Mouse (Mus musculus) embryonic facial prominence, embryonic 10.5 days (tissue): Measurements from ENCODE around the gene Prpsap1. TPM values are rescaled to one million over a fixed set of nuclear protein-coding genes. Genes with fewer than 3 reads are reported as not detected.
"Not testable (repeated sequence)": the region's sequence is repeated elsewhere in the genome, so short reads cannot be mapped to it uniquely, and the experiment has no call there.

Source experiments
- DNase-seq: peaks from one replicate; pipeline ENCODE4 v3.0.0-alpha.2; 2017; ENCODE audit warnings: low spot score
- H3K27ac ChIP-seq: fragments of 300-500 bp; sonication (generic); replicated peaks from 2 replicates; pipeline ENCODE4 v1.5.1; 2016; ENCODE audit warnings: mild to moderate bottlenecking
- H3K27me3 ChIP-seq: fragments of 300-500 bp; sonication (generic); replicated peaks from 2 replicates; pipeline ENCODE4 v1.6.1; 2016; ENCODE audit warnings: low read depth, mild to moderate bottlenecking; ENCODE audit not compliant: poor library complexity, severe bottlenecking
- H3K36me3 ChIP-seq: fragments of 300-500 bp; sonication (generic); replicated peaks from 2 replicates; pipeline ENCODE4 v1.6.1; 2016; ENCODE audit warnings: mild to moderate bottlenecking, moderate library complexity
- H3K4me1 ChIP-seq: fragments of 300-500 bp; sonication (generic); 2 replicates; pipeline ENCODE4 v1.6.1; 2016
- H3K4me3 ChIP-seq: fragments of 300-500 bp; sonication (generic); 2 replicates; pipeline ENCODE4 v1.5.1; 2016; ENCODE audit warnings: mild to moderate bottlenecking, moderate library complexity
- H3K9me3 ChIP-seq: fragments of 300-500 bp; sonication (generic); 2 replicates; pipeline ENCODE4 v1.6.1; 2016; ENCODE audit warnings: mild to moderate bottlenecking
- WGBS: fragments of 180-500 bp; shearing (Covaris S2); methylation state at CpG from one replicate; pipeline ENCODE4 v1.1.7; 2016; 5-methylcytosine and 5-hydroxymethylcytosine counted together
- polyA plus RNA-seq: library from polyadenylated mRNA; unstranded; fragments of >200 nt; fragmentation: Nextera tagmentation; extraction: Ambion mirVana; gene quantifications from 2 replicates; pipeline ENCODE4 v1.2.1, GENCODE M21; 2016

Prpsap1 gene
- polyA plus RNA-seq, 1 experiment from 2014 or later = 233 TPM

DNA sequence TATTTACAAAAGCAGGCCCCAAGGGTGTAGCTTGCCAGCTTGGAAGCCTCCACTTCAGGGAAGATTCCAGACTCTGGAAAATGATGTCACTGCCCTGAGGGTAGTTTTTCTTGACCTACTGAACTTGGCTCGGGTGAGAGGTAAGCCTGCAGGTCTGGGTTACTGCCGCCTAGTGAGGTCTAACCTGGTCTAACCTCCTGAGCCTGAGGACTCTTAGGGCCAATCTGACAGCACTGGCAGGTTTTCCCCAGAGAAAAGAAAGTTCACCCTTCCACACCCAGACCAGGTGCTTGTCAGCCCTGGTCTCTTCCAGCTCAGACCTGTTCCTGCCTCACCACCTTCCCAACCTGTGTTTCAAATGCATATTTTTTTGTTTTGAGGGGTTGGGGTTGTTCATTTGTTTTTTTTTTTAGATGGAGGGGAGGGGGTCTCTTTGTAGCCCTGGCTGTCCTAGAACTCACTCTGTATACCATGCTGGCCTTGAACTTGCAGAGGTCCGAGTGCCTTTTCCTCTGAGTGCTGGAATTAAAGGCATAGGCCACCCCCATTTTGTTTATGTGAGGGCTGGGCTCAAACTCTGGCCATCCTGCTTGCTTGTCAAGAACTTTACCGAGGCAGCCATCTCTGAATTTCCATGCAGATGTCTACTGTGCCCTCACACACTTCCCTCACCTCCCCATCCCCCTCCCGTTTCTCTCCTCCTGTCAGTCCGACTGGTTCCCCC, 67.0 kb downstream of the Prpsap1 start:
- Histone ChIP-seq H3K4me1 (peaks cover 32% of the 10 kb centered on the region), H3K27me3 (peaks cover 13% of the 10 kb centered on the region; the same call in 1 of the 2 replicates), H3K4me3 (no peak overlapping the region), H3K9me3 (no peaks in the 10 kb centered on the region), H3K36me3 (no peaks in the 10 kb centered on the region), H3K27ac (no peak overlapping the region)
- DNase-seq = no peak
- 73% methylated on average over 6 of the region's 6 CpGs for WGBS

- H3K9me3 ChIP-seq, H3K36me3 ChIP-seq: not testable (repeated sequence)
These were observed 67.7 kb downstream of the Prpsap1 start for GRCm38 (mm10) chr11:116426328-116426727.

GRCm38 (mm10) chr11:116424621-116425407, 69.2 kb downstream of the Prpsap1 start:
- Histone ChIP-seq H3K27me3 (no peaks in the 10 kb centered on the region), H3K36me3 (no peaks in the 10 kb centered on the region), H3K4me1 (peaks cover 36% of the 10 kb centered on the region), H3K9me3 (no peaks in the 10 kb centered on the region), H3K27ac (no peak overlapping the region), H3K4me3 (no peak overlapping the region)
- DNase-seq = no peak
- WGBS = 53% methylated on average over 8 of the region's 8 CpGs

More at GRCm38 (mm10) chr11:116426328-116426727, 67.7 kb downstream of the Prpsap1 start:
- DNase-seq, H3K27ac ChIP-seq, H3K27me3 ChIP-seq, H3K4me3 ChIP-seq: not testable (repeated sequence)
- WGBS = 88% methylated on average over 11 of the region's 11 CpGs
- H3K4me1 ChIP-seq = peaks cover 30% of the 10 kb centered on the region

GRCm38 (mm10) chr11:116423782-116424620, 70.0 kb downstream of the Prpsap1 start:
- H3K9me3 ChIP-seq = no peaks in the 10 kb centered on the region
- no peak overlapping the region for H3K4me3 ChIP-seq
- WGBS = 84% methylated on average over 10 of the region's 10 CpGs
- no peak overlapping the region for H3K27ac ChIP-seq
- H3K27me3 ChIP-seq = no peaks in the 10 kb centered on the region
- DNase-seq = no peak
- peaks cover 30% of the 10 kb centered on the region for H3K4me1 ChIP-seq
- no peaks in the 10 kb centered on the region for H3K36me3 ChIP-seq

- Histone ChIP-seq H3K9me3 (no peaks in the 10 kb centered on the region), H3K27me3 (no peaks in the 10 kb centered on the region), H3K27ac (no peak overlapping the region), H3K4me1 (peaks cover 35% of the 10 kb centered on the region), H3K36me3 (no peaks in the 10 kb centered on the region), H3K4me3 (no peak overlapping the region)
- 85% methylated on average over 6 of the region's 6 CpGs for WGBS
- DNase-seq = no peak
These were observed 70.8 kb downstream of the Prpsap1 start for GRCm38 (mm10) chr11:116423214-116423613.

- no peak for DNase-seq
- 86% methylated on average over 2 of the region's 2 CpGs for WGBS
These were observed 71.4 kb downstream of the Prpsap1 start for GRCm38 (mm10) chr11:116422562-116422961.

DNA sequence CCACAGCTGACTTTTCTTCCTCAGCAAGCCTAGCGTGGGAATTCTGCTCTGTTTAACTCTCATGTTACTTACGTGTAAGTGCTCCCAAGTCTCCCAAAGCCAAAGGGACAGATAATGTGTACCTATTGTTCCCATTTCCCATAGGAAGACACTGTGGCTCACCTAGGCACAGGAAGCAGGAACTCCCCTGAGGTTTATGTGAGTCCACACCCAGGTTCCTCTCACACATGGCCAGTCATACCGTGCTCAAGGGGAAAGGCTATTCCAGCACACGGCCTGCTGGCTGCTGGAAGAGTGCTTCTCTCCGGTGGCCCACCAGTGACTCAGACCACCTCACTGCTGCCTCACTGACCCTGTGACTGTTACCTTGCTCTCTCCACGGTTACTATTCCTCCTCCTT, 72.9 kb downstream of the Prpsap1 start:
- Histone ChIP-seq H3K27ac (no peak overlapping the region), H3K27me3 (no peaks in the 10 kb centered on the region), H3K4me3 (no peak overlapping the region), H3K36me3 (no peaks in the 10 kb centered on the region), H3K9me3 (no peaks in the 10 kb centered on the region), H3K4me1 (peaks cover 52% of the 10 kb centered on the region)
- WGBS = 68% methylated on average over 6 of the region's 6 CpGs
- DNase-seq = no peak

More at GRCm38 (mm10) chr11:116422562-116422961, 71.4 kb downstream of the Prpsap1 start:
- Histone ChIP-seq H3K27ac (no peak overlapping the region), H3K36me3 (no peaks in the 10 kb centered on the region), H3K4me3 (no peak overlapping the region), H3K27me3 (no peaks in the 10 kb centered on the region), H3K9me3 (no peaks in the 10 kb centered on the region), H3K4me1 (peaks cover 41% of the 10 kb centered on the region)

Other genes starting within 250 kb of the Prpsap1 start
- 104 TPM in 2 replicates for gene Srp68, start 220.0 kb downstream of the Prpsap1 start, polyA plus RNA-seq
- gene Galr2, start 213.3 kb downstream of the Prpsap1 start, polyA plus RNA-seq = 0.25 and 0.39 TPM in 2 replicates
- gene Exoc7, start 187.0 kb downstream of the Prpsap1 start, polyA plus RNA-seq = 55.4 and 59.7 TPM in 2 replicates
- 2.3 and 3.3 TPM in 2 replicates for gene Foxj1, start 158.8 kb downstream of the Prpsap1 start, polyA plus RNA-seq
- gene Rnf157, start 81.2 kb downstream of the Prpsap1 start, polyA plus RNA-seq = 12.7 and 15.7 TPM in 2 replicates
- gene Ubald2, start 60.1 kb downstream of the Prpsap1 start, polyA plus RNA-seq = 43.7 and 46.4 TPM in 2 replicates
- 0.23 and 0.44 TPM in 2 replicates for gene Qrich2, start 28.0 kb downstream of the Prpsap1 start, polyA plus RNA-seq
- 5.9 and 6.5 TPM in 2 replicates for gene Sphk1, start 36.7 kb upstream of the Prpsap1 start, polyA plus RNA-seq
- 12.0 and 12.4 TPM in 2 replicates for gene Ube2o, start 87.2 kb upstream of the Prpsap1 start, polyA plus RNA-seq
- not detected in 2 replicates for gene Aanat, start 92.2 kb upstream of the Prpsap1 start, polyA plus RNA-seq
- 5.5 and 6.1 TPM in 2 replicates for gene Rhbdf2, start 132.8 kb upstream of the Prpsap1 start, polyA plus RNA-seq
- gene Prcd, start 159.3 kb upstream of the Prpsap1 start, polyA plus RNA-seq = 0.76 and 1.2 TPM in 2 replicates
- 5.0 and 5.7 TPM in 2 replicates for gene Cygb, start 160.1 kb upstream of the Prpsap1 start, polyA plus RNA-seq